Mouse (Mus musculus) kidney, postnatal 10 days (tissue): ENCODE data around the gene Ovgp1.
"Not testable (repeated sequence)": the region's sequence is repeated elsewhere in the genome, so short reads cannot be mapped to it uniquely, and the experiment has no call there.

Experiments
- DNase-seq: peaks from one replicate; pipeline ENCODE4 v3.0.0; 2021; ENCODE audit warnings: mixed read lengths

The Ovgp1 gene

GRCm38 (mm10) chr3:106000707-106001375 lies 27.3 kb downstream of the Ovgp1 start:
- no peak for DNase-seq

- peak; percentile 39 for DNase-seq
These were observed 28.2 kb downstream of the Ovgp1 start for GRCm38 (mm10) chr3:106001416-106002370.

- not testable (repeated sequence) for DNase-seq
These were observed 29.8 kb downstream of the Ovgp1 start for GRCm38 (mm10) chr3:106003360-106003759.

GRCm38 (mm10) chr3:106014546-106014945 lies 41.0 kb downstream of the Ovgp1 start, which contains the start of gene Pifo:
Gene Pifo, minus strand, starts transcription at chr3:106014646.
- DNase-seq = no peak

- DNase-seq = peak; percentile 6
These were observed 48.3 kb downstream of the Ovgp1 start for GRCm38 (mm10) chr3:106021840-106022239.

GRCm38 (mm10) chr3:106024135-106024534 lies 50.6 kb downstream of the Ovgp1 start:
- no peak for DNase-seq

GRCm38 (mm10) chr3:106032781-106033180 lies 59.3 kb downstream of the Ovgp1 start, which contains the start of gene Chil5:
Gene Chil5, minus strand, starts transcription at chr3:106032814.
- DNase-seq = no peak
